Mouse (Mus musculus): ENCODE measurements around the gene Cbfa2t3. TPM values are rescaled to one million over a fixed set of nuclear protein-coding genes. Genes with fewer than 3 reads are reported as not detected.

Cbfa2t3 gene
- polyA plus RNA-seq, 2 experiments, result 1.9 to 3.3 TPM

GRCm38 (mm10) chr8:122630696-122631095 is 68.2 kb downstream of the Cbfa2t3 start:
- Histone ChIP-seq H3K4me3 (ENCODE audit: insufficient read depth in 1 of 2, low read depth in 2 of 2, low read length in 2 of 2) (no peak overlapping the region), H3K27ac (no peak overlapping the region), H3K4me2 (ENCODE audit: low read depth) (no peak overlapping the region), H3K36me3 (replicated peaks; ENCODE audit: control insufficient read depth, insufficient read depth, low read depth) (peaks cover 22% of the 10 kb centered on the region), H3K4me1 (replicated peaks; ENCODE audit: control insufficient read depth in 2 of 2, insufficient read depth in 2 of 2, low read length in 1 of 2) (peaks cover 4 to 5% of the 10 kb centered on the region in 2 experiments), H3K27me3 (ENCODE audit: control insufficient read depth, insufficient read depth, low read length) (no peaks in the 10 kb centered on the region), H3K9ac (replicated peaks) (no peak overlapping the region), H3K9me3 (ENCODE audit: control insufficient read depth, low read length) (no peaks in the 10 kb centered on the region)
- DNase-seq (ENCODE audit: low read depth in 3 of 3, low spot score in 3 of 3) (no peak), ATAC-seq (ENCODE audit: insufficient read depth) (no peak)
- no peak for TF ChIP-seq EP300 (IDR thresholded peaks at IDR 0.05; ENCODE audit: low read depth)
- no peak for TF ChIP-seq CTCF (IDR thresholded peaks at IDR 0.05; ENCODE audit: low read depth)
- 78% methylated on average over 22 of the region's 22 CpGs for WGBS (ENCODE audit: insufficient replicate concordance)

- H3K4me2 ChIP-seq (ENCODE audit: low read depth), result no peak overlapping the region
- TF ChIP-seq EP300 (IDR thresholded peaks at IDR 0.05; ENCODE audit: low read depth), result no peak
- no peak for TF ChIP-seq CTCF (IDR thresholded peaks at IDR 0.05; ENCODE audit: low read depth)
- WGBS (ENCODE audit: insufficient replicate concordance), result 77% methylated on average over 10 of the region's 10 CpGs
- DNase-seq (ENCODE audit: low read depth in 3 of 3, low spot score in 3 of 3), result no peak
- H3K4me1 ChIP-seq (replicated peaks; ENCODE audit: control insufficient read depth in 2 of 2, insufficient read depth in 2 of 2, low read length in 1 of 2), result no peaks in the 10 kb centered on the region
- H3K4me3 ChIP-seq (ENCODE audit: insufficient read depth in 1 of 2, low read depth in 2 of 2, low read length in 2 of 2), result no peak overlapping the region
- no peaks in the 10 kb centered on the region for H3K9me3 ChIP-seq (ENCODE audit: control insufficient read depth, low read length)
- H3K27ac ChIP-seq, result no peak overlapping the region
- H3K9ac ChIP-seq (replicated peaks), result no peak overlapping the region
- no peak for ATAC-seq (ENCODE audit: insufficient read depth)
- no peaks in the 10 kb centered on the region for H3K27me3 ChIP-seq (ENCODE audit: control insufficient read depth, insufficient read depth, low read length)
- peaks cover 11% of the 10 kb centered on the region for H3K36me3 ChIP-seq (replicated peaks; ENCODE audit: control insufficient read depth, insufficient read depth, low read depth)
Measured at GRCm38 (mm10) chr8:122629388-122629787, 69.5 kb downstream of the Cbfa2t3 start.

- H3K4me3 ChIP-seq (ENCODE audit: insufficient read depth in 1 of 2, low read depth in 2 of 2, low read length in 2 of 2), result no peak overlapping the region
- ATAC-seq (ENCODE audit: insufficient read depth), result no peak
- no peaks in the 10 kb centered on the region for H3K27me3 ChIP-seq (ENCODE audit: control insufficient read depth, insufficient read depth, low read length)
- DNase-seq (ENCODE audit: low read depth in 3 of 3, low spot score in 3 of 3), result no peak
- no peaks in the 10 kb centered on the region for H3K4me1 ChIP-seq (replicated peaks; ENCODE audit: control insufficient read depth in 2 of 2, insufficient read depth in 2 of 2, low read length in 1 of 2)
- no peak overlapping the region for H3K4me2 ChIP-seq (ENCODE audit: low read depth)
- H3K27ac ChIP-seq, result no peak overlapping the region
- no peak overlapping the region for H3K9ac ChIP-seq (replicated peaks)
- peaks cover 7% of the 10 kb centered on the region for H3K36me3 ChIP-seq (replicated peaks; ENCODE audit: control insufficient read depth, insufficient read depth, low read depth)
- TF ChIP-seq EP300 (IDR thresholded peaks at IDR 0.05; ENCODE audit: low read depth), result no peak
- TF ChIP-seq CTCF (IDR thresholded peaks at IDR 0.05; ENCODE audit: low read depth), result no peak
- H3K9me3 ChIP-seq (ENCODE audit: control insufficient read depth, low read length), result no peaks in the 10 kb centered on the region
- WGBS (ENCODE audit: insufficient replicate concordance), result 67% methylated on average over 2 of the region's 2 CpGs
Measured at GRCm38 (mm10) chr8:122626896-122627295, 72.0 kb downstream of the Cbfa2t3 start.

GRCm38 (mm10) chr8:122625811-122626210 is 73.1 kb downstream of the Cbfa2t3 start:
- H3K4me1 ChIP-seq (replicated peaks; ENCODE audit: control insufficient read depth in 2 of 2, insufficient read depth in 2 of 2, low read length in 1 of 2), result no peaks in the 10 kb centered on the region
- DNase-seq (ENCODE audit: low read depth in 3 of 3, low spot score in 3 of 3) (no peak), ATAC-seq (ENCODE audit: insufficient read depth) (no peak)
- no peak for TF ChIP-seq CTCF (IDR thresholded peaks at IDR 0.05; ENCODE audit: low read depth)
- no peak for TF ChIP-seq EP300 (IDR thresholded peaks at IDR 0.05; ENCODE audit: low read depth)
- H3K36me3 ChIP-seq (replicated peaks; ENCODE audit: control insufficient read depth, insufficient read depth, low read depth), result peaks cover 7% of the 10 kb centered on the region
- WGBS (ENCODE audit: insufficient replicate concordance), result 58% methylated on average over 9 of the region's 9 CpGs
- H3K4me2 ChIP-seq (ENCODE audit: low read depth), result no peak overlapping the region
- no peaks in the 10 kb centered on the region for H3K27me3 ChIP-seq (ENCODE audit: control insufficient read depth, insufficient read depth, low read length)
- H3K27ac ChIP-seq, result no peak overlapping the region
- no peak overlapping the region for H3K9ac ChIP-seq (replicated peaks)
- no peak overlapping the region for H3K4me3 ChIP-seq (ENCODE audit: insufficient read depth in 1 of 2, low read depth in 2 of 2, low read length in 2 of 2)
- no peaks in the 10 kb centered on the region for H3K9me3 ChIP-seq (ENCODE audit: control insufficient read depth, low read length)

GRCm38 (mm10) chr8:122624653-122625052 is 74.3 kb downstream of the Cbfa2t3 start:
- Histone ChIP-seq H3K36me3 (replicated peaks; ENCODE audit: control insufficient read depth, insufficient read depth, low read depth) (no peaks in the 10 kb centered on the region), H3K9ac (replicated peaks) (no peak overlapping the region), H3K9me3 (ENCODE audit: control insufficient read depth, low read length) (no peaks in the 10 kb centered on the region), H3K4me2 (ENCODE audit: low read depth) (no peak overlapping the region), H3K4me3 (ENCODE audit: insufficient read depth in 1 of 2, low read depth in 2 of 2, low read length in 2 of 2) (no peak overlapping the region), H3K27me3 (ENCODE audit: control insufficient read depth, insufficient read depth, low read length) (no peaks in the 10 kb centered on the region), H3K4me1 (replicated peaks; ENCODE audit: control insufficient read depth in 2 of 2, insufficient read depth in 2 of 2, low read length in 1 of 2) (0 out of 4 replicates have a peak, but pooled peaks cover 0 to 2% of the 10 kb centered on the region in 2 experiments), H3K27ac (no peak overlapping the region)
- 59% methylated on average over 5 of the region's 5 CpGs for WGBS (ENCODE audit: insufficient replicate concordance)
- TF ChIP-seq CTCF (IDR thresholded peaks at IDR 0.05; ENCODE audit: low read depth), result peak; percentile 43
- no peak for TF ChIP-seq EP300 (IDR thresholded peaks at IDR 0.05; ENCODE audit: low read depth)
- DNase-seq (ENCODE audit: low read depth in 3 of 3, low spot score in 3 of 3) (no peak), ATAC-seq (ENCODE audit: insufficient read depth) (no peak)

All from liver, embryonic 14.5 days (tissue).